Mouse (Mus musculus) forebrain, embryonic 15.5 days (tissue): ENCODE measurements around the gene Mdfic. TPM values are rescaled to one million over a fixed set of nuclear protein-coding genes. Genes with fewer than 3 reads are reported as not detected.
"Not testable (repeated sequence)": the region's sequence is repeated elsewhere in the genome, so short reads cannot be mapped to it uniquely, and the experiment has no call there.

Experiments used
- ATAC-seq: fragments of 200-750 bp; cut with Nextera tagmentation; replicated peaks from 2 replicates; pipeline ENCODE4 v1.8.0; 2017; ENCODE audit warnings: mild to moderate bottlenecking, moderate TSS enrichment, moderate library complexity
- H3K27ac ChIP-seq: fragments of 300-500 bp; sonication (generic); replicated peaks from 2 replicates; pipeline ENCODE4 v1.5.1; 2015; ENCODE audit warnings: mild to moderate bottlenecking, inconsistent platforms
- H3K27me3 ChIP-seq: fragments of 300-500 bp; sonication (generic); 2 replicates; pipeline ENCODE4 v1.6.1; 2015; ENCODE audit warnings: inconsistent platforms
- H3K36me3 ChIP-seq: fragments of 300-500 bp; sonication (generic); 2 replicates; pipeline ENCODE4 v1.6.1; 2015; ENCODE audit warnings: mild to moderate bottlenecking, inconsistent platforms
- H3K4me1 ChIP-seq: fragments of 300-500 bp; sonication (generic); 2 replicates; pipeline ENCODE4 v1.6.1; 2015; ENCODE audit warnings: inconsistent platforms
- H3K4me2 ChIP-seq: fragments of 300-500 bp; sonication (generic); replicated peaks from 2 replicates; pipeline ENCODE4 v1.6.1; 2015; ENCODE audit warnings: mild to moderate bottlenecking, inconsistent platforms
- H3K4me3 ChIP-seq: fragments of 300-500 bp; sonication (generic); 2 replicates; pipeline ENCODE4 v1.5.1; 2015; ENCODE audit warnings: mild to moderate bottlenecking, inconsistent platforms
- H3K9ac ChIP-seq: fragments of 300-500 bp; sonication (generic); replicated peaks from 2 replicates; pipeline ENCODE4 v1.6.1; 2015; ENCODE audit warnings: mild to moderate bottlenecking, inconsistent platforms
- H3K9me3 ChIP-seq: fragments of 300-500 bp; sonication (generic); 2 replicates; pipeline ENCODE4 v1.6.1; 2016; ENCODE audit warnings: inconsistent platforms
- WGBS: fragments of 180-500 bp; shearing (Covaris S2); methylation state at CpG from one replicate; pipeline ENCODE4 v1.1.7; 2015; ENCODE audit warnings: mixed read lengths; 5-methylcytosine and 5-hydroxymethylcytosine counted together
- polyA plus RNA-seq: library from polyadenylated mRNA; unstranded; fragments of >200 nt; fragmentation: Nextera tagmentation; extraction: Ambion mirVana; gene quantifications from 2 replicates; pipeline ENCODE4 v1.2.1, GENCODE M21; 2015

The Mdfic gene
- polyA plus RNA-seq, result 1.2 and 2.0 TPM in 2 replicates

DNA sequence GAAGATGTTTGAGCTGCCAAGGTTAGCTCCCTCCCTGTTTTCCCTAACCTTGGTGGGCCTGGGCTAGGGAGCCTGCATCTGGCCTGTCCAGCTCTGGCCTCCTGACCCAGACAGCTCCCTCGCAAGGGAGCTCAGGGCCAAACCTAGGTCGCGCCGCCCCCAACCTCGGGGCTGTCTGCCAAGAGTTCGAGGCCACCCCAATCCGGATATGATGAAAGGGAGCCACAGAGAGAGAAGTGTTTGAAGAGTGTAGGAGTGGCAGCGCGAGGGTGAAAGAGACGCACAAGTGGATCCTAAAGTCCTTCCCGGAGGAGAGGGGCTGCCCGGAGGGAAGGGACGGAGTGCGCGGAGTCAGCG is at the start of gene Mdfic:
Gene Mdfic, plus strand, starts transcription at position 201 of the 357 bp plus-strand sequence.
- H3K27ac ChIP-seq, result no peak within 1 kb of the TSS
- peak; percentile 51 for ATAC-seq
- H3K4me1 ChIP-seq, result peaks cover 14% of the 10 kb centered on the region
- no peaks in the 10 kb centered on the region for H3K9me3 ChIP-seq
- H3K36me3 ChIP-seq, result no peaks in the 10 kb centered on the region
- H3K4me2 ChIP-seq, result peak within 1 kb of the TSS; percentile 100
- H3K4me3 ChIP-seq, result peak within 1 kb of the TSS; percentile 65
- WGBS, result under 1% methylated on average over 16 of the region's 16 CpGs
- H3K27me3 ChIP-seq, result 0 out of 2 replicates have a peak, but pooled peaks cover 3% of the 10 kb centered on the region
- peak within 1 kb of the TSS; percentile 60 for H3K9ac ChIP-seq

DNA sequence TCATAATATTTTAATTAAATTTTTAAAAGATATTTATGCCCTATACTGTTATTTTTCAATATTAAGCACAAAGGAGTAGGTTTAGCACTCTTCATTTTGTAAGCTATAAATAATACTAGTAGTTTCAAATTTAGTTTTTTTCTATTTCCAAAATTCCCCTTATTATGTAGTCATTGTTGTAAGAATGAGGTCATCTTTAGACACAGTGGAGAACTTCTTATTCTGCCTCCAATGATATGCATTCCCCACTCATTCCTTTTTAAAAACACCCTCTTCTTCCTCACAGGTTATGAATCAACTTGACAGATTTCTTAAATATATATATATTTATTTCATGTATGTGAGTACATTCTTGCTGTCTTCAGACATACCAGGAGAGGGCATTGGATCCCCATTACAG is 49.1 kb upstream of the Mdfic start:
- H3K4me3 ChIP-seq, result no peak overlapping the region
- no peak overlapping the region for H3K4me2 ChIP-seq
- ATAC-seq, result no peak
- H3K27ac ChIP-seq, result no peak overlapping the region
- no peaks in the 10 kb centered on the region for H3K27me3 ChIP-seq
- H3K36me3 ChIP-seq, result no peaks in the 10 kb centered on the region
- H3K4me1 ChIP-seq, result no peaks in the 10 kb centered on the region
- H3K9ac ChIP-seq, result no peak overlapping the region
- no peaks in the 10 kb centered on the region for H3K9me3 ChIP-seq

DNA sequence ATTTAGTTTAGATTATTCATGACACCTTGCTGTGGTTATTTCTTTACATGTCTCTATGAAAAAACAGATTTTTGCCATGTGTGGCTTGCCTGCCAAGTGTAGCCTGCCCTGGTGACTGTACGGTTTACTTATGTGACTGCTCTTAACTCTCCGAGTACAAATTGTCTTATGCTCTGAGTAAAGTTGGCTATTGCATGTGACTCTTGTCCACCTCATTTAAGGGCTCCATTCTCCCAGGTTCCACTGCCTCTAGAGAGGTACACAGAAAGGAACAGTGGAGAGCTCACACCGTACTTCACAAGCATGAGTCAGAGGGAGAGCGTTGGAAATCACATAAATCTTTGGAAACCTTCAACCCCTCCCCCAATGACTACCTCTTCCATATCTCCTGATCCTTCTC is 10.4 kb upstream of the Mdfic start:
- Histone ChIP-seq H3K4me1 (no peaks in the 10 kb centered on the region), H3K4me2 (no peak overlapping the region), H3K9me3 (no peaks in the 10 kb centered on the region), H3K36me3 (no peaks in the 10 kb centered on the region), H3K4me3 (no peak overlapping the region), H3K27me3 (no peaks in the 10 kb centered on the region), H3K9ac (no peak overlapping the region), H3K27ac (no peak overlapping the region)
- no peak for ATAC-seq
- WGBS, result 92% methylated on average over 4 of the region's 4 CpGs

DNA sequence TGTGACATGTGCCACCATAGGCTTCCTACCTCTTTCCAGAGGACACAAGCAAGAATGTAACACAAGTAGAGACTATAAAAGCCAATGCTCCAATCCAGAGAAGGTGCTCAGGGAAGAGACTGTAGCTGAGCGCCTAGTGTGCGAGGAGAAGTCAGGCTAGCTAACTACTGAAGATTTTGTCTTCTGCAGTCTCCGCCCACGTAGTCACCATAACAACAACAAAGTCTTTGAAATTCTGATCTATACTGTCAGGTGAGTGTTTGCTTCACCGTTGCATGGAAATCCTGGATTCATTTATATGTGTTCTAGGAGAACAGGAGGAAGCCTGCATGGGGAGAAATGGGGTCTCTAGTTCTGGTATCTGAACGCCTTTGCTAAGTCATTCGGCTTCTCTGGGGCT is 9.8 kb upstream of the Mdfic start:
- ATAC-seq, result no peak
- 89% methylated on average over 7 of the region's 7 CpGs for WGBS
- H3K27ac ChIP-seq, result no peak overlapping the region

DNA sequence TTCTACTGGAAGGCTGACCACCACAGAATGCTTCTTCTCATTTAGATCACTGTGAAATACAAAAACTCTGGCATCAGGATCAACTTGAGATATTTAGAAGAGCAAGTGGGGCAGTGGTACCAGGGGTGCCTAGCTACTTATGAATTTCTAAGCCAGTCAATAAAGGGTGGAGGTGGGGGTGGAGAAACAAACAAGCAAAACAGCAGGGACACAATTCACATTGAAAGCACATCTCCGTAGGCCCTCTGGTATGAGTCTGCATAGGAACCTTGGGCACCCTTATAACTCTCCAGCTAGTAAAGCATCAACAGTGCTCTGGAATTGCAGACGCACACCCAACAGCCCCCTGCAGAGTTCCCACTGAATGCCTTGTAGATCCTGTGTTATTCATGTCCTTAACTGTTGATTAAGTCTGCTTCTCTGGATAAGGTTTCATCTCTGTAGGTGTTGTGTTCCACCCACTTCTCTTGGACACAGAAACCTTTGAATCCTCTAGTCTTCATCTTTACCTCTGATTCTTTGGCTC is 7.5 kb upstream of the Mdfic start:
- no peaks in the 10 kb centered on the region for H3K9me3 ChIP-seq
- no peak for ATAC-seq
- H3K4me1 ChIP-seq, result no peaks in the 10 kb centered on the region
- 24% methylated on average over 2 of the region's 2 CpGs for WGBS
- H3K9ac ChIP-seq, result no peak overlapping the region
- no peaks in the 10 kb centered on the region for H3K36me3 ChIP-seq
- H3K4me2 ChIP-seq, result no peak overlapping the region
- no peak overlapping the region for H3K27ac ChIP-seq
- H3K27me3 ChIP-seq, result no peaks in the 10 kb centered on the region
- no peak overlapping the region for H3K4me3 ChIP-seq

More for the DNA sequence above, 9.8 kb upstream of the Mdfic start:
- Histone ChIP-seq H3K9me3 (no peaks in the 10 kb centered on the region), H3K4me2 (no peak overlapping the region), H3K4me3 (no peak overlapping the region), H3K4me1 (no peaks in the 10 kb centered on the region), H3K9ac (no peak overlapping the region), H3K36me3 (no peaks in the 10 kb centered on the region), H3K27me3 (no peaks in the 10 kb centered on the region)

DNA sequence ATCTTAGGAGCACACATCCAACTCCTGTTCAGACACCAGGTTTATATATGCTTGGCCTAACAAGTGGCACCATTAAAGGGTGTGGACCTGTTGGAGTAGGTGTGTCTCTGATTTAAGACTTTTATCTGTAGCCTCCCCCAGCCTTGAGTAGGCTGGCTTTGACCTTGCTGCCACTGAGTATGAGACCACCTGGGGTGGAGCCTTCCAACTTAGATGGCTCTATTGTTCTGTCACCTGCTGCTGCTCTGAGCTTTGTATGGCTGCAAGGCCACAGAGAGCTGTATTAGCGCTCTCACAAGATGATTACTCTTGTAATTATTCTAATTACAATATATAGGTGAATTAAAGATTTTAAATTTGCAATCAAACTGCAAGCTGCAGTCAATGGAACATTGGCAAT is 6.4 kb upstream of the Mdfic start:
- H3K36me3 ChIP-seq, result not testable (repeated sequence)

DNA sequence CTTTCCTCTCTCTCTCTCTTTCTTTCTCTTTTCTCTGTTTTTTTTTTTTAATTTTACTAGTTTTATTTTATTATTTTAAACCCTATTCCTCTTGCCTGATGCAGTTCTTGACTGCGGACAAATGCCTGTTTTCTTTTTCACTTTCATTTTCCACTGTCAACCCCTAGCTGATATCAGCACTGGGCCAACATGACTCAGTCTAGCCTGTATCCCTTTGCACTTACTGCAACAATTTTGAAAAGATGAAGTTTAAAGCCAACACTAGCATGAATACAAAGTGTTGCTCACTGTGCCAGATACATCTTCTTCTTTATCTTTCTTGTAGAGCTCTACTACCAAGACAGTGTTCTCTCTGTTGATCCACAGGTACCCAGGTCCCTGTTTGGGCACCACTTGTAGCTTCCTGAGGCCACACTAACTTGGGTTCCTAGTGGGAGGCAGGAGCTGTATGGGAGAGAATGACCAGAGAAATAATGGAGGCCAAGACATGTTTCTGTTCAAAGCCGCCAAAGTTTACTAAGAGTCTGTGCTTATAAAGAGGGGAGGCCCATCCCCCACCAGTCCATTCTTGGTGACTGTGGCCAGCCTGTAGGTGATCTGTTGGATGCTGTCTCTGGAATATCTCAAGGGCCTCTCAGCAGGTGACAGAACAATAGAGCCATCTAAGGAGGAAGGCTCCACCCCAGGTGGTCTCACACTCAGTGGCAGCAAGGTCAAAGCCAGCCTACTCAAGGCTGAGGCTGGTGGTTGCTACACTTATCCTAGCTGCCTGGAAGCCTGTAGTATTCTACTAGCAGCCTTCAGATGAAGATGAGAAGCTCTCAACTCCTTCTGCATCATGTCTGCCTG is 5.2 kb upstream of the Mdfic start:
- no peaks in the 10 kb centered on the region for H3K27me3 ChIP-seq
- no peaks in the 10 kb centered on the region for H3K9me3 ChIP-seq
- H3K27ac ChIP-seq, result no peak overlapping the region
- no peaks in the 10 kb centered on the region for H3K36me3 ChIP-seq
- WGBS, result 95% methylated on average over 2 of the region's 2 CpGs
- H3K9ac ChIP-seq, result no peak overlapping the region
- H3K4me2 ChIP-seq, result no peak overlapping the region
- no peaks in the 10 kb centered on the region for H3K4me1 ChIP-seq
- H3K4me3 ChIP-seq, result no peak overlapping the region
- no peak for ATAC-seq

More for the DNA sequence above, 6.4 kb upstream of the Mdfic start:
- not testable (repeated sequence) for H3K9ac ChIP-seq, H3K27me3 ChIP-seq, H3K4me1 ChIP-seq, H3K27ac ChIP-seq, ATAC-seq, H3K9me3 ChIP-seq, H3K4me2 ChIP-seq, H3K4me3 ChIP-seq
- WGBS, result 57% methylated on average over 1 of the region's 1 CpGs

DNA sequence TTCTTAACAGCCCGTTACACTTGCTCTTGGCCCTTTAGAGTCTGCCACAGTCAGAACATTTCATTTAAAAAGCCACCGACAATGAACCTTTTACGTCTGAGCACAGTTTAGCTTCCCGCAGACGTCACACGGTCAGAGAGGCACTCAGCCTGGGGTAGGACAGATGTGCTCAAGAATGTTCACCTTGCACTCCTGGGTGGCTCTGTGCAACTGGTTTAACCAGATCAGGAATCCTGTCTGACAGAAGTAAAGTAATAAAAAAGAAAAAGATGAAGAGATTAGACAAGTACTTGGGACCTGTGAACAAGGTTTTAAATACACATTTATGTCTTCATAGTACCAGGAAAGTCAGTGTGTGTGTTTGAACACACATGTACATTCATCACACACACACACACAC is 542 bp upstream of the Mdfic start:
- 0 out of 2 replicates have a peak, but pooled peaks cover 3% of the 10 kb centered on the region for H3K27me3 ChIP-seq
- WGBS, result 58% methylated on average over 6 of the region's 6 CpGs
- ATAC-seq, result no peak
- no peaks in the 10 kb centered on the region for H3K9me3 ChIP-seq
- no peak overlapping the region for H3K4me2 ChIP-seq
- no peak overlapping the region for H3K4me3 ChIP-seq
- no peaks in the 10 kb centered on the region for H3K36me3 ChIP-seq
- H3K27ac ChIP-seq, result no peak overlapping the region
- H3K4me1 ChIP-seq, result peaks cover 14% of the 10 kb centered on the region
- no peak overlapping the region for H3K9ac ChIP-seq

DNA sequence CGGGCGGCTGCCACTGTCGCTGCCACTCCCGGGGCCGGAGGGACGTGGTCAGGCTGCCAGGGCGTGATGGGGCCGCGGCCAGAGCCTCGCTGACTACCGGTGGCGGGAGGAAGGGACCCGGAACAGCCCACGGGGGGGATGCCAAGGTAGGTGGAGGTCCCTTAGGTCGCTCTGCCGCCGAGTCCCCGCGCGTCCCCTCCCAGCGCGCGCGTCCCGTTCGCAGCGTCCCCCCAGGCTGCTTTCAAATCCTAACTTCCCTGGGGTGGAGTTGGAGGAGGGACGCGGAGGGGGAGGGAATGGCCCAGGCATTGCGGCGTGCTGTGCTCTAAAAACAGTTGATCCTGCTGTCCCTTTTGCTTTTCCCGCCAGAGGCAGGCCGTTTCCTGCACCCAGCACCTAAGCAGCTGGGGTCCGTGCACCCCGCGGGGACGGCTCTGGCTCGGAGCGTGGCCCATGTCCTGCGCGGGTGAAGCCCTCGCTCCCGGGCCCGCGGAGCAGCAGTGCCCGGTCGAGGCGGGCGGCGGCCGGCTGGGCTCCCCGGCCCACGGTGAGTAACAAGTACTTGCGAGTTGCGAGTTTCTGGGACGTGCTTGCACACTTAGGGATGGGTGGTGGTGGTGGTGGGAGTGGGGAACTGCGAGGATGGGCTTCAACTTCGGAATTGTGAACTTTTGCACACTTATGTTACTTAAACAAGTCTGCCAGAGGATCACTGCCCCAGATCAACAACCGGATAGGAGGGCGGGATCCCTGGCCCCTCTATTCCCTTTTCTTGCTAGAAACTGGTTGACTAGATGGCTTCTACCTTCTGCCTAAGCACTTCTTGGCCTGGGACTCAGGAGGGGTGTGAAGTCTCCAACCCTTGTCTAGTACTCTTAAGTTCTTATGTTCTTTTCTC is 606 bp downstream of the Mdfic start:
- peak overlapping the region; percentile 60 for H3K9ac ChIP-seq

DNA sequence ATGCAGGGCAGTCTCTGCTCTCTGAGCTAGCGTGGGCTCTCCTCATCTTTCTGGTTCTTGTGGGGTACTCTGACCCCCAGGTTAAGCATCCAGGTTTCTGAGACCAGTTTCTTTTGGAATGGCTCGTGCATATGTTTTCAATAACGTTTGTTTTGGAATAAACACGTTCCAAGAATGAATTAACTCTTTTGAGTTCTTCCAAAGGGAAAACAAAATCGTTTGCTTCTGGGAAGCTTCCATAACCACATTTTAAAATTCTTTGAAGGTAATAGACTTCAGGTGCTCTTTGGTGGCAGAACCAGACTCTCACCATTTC is 1.2 kb downstream of the Mdfic start:
- ATAC-seq, result no peak

More for the DNA sequence above, 606 bp downstream of the Mdfic start:
- WGBS, result under 1% methylated on average over 59 of the region's 60 CpGs
- peak overlapping the region; percentile 100 for H3K4me2 ChIP-seq
- peak overlapping the region; percentile 65 for H3K4me3 ChIP-seq
- ATAC-seq, result peak; percentile 82
- H3K27me3 ChIP-seq, result 0 out of 2 replicates have a peak, but pooled peaks cover 3% of the 10 kb centered on the region
- no peaks in the 10 kb centered on the region for H3K9me3 ChIP-seq
- H3K27ac ChIP-seq, result no peak overlapping the region
- peaks cover 14% of the 10 kb centered on the region for H3K4me1 ChIP-seq
- no peaks in the 10 kb centered on the region for H3K36me3 ChIP-seq

DNA sequence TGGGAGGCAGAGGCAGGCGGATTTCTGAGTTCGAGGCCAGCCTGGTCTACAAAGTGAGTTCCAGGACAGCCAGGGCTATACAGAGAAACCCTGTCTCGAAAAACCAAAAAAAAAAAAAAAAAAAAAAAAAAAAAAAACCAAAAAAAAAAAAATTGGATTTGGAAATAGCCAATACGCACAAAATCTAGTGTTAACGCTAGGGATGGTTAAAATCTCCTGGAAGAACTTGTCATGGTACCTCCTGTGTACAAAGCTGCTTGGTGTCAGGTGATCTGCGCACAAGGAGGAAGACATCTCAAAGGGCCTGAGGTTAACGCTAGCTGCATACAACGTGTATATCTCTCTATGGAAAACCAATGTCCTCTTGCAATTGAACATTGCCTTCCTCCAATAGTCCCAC is 2.2 kb downstream of the Mdfic start:
- H3K4me2 ChIP-seq, H3K9me3 ChIP-seq, H3K4me3 ChIP-seq, H3K9ac ChIP-seq, ATAC-seq, H3K27me3 ChIP-seq, H3K36me3 ChIP-seq, H3K27ac ChIP-seq: not testable (repeated sequence)
- WGBS, result 92% methylated on average over 8 of the region's 8 CpGs
- H3K4me1 ChIP-seq, result peaks cover 14% of the 10 kb centered on the region

More for the DNA sequence above, 1.2 kb downstream of the Mdfic start:
- peaks cover 14% of the 10 kb centered on the region for H3K4me1 ChIP-seq
- 27% methylated on average over 5 of the region's 5 CpGs for WGBS
- H3K9me3 ChIP-seq, result no peaks in the 10 kb centered on the region
- peak overlapping the region; percentile 65 for H3K4me3 ChIP-seq
- no peaks in the 10 kb centered on the region for H3K36me3 ChIP-seq
- H3K4me2 ChIP-seq, result peak overlapping the region; percentile 100
- H3K27ac ChIP-seq, result no peak overlapping the region
- H3K27me3 ChIP-seq, result 0 out of 2 replicates have a peak, but pooled peaks cover 3% of the 10 kb centered on the region
- peak overlapping the region; percentile 60; the same call in 1 of the 2 replicates for H3K9ac ChIP-seq

DNA sequence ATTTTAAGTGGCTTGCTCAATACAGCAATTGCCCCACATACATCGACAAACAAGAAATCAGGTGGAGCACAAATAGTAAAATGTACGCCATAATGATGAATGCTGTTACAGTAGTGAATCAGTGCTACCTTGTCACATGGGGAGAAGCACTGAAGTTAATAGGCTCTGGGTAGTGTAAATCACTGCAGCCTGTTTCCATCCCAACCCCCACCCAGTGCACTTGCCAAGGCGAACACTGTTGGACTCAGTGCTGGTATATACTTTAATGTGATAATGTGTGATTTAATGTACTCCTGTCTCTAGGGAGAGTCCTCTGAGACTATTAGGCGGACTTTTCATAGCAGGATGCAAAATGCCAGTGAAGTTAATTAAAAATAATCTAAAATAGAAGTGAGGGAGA is 3.8 kb downstream of the Mdfic start:
- no peaks in the 10 kb centered on the region for H3K9me3 ChIP-seq
- WGBS, result 84% methylated on average over 4 of the region's 4 CpGs
- H3K27ac ChIP-seq, result no peak overlapping the region
- 0 out of 2 replicates have a peak, but pooled peaks cover 3% of the 10 kb centered on the region for H3K27me3 ChIP-seq
- H3K4me3 ChIP-seq, result no peak overlapping the region
- H3K9ac ChIP-seq, result no peak overlapping the region
- H3K36me3 ChIP-seq, result no peaks in the 10 kb centered on the region
- ATAC-seq, result no peak
- H3K4me1 ChIP-seq, result peaks cover 14% of the 10 kb centered on the region
- no peak overlapping the region for H3K4me2 ChIP-seq
